Mouse (Mus musculus): Measurements from ENCODE around the gene 4930438A08Rik.

DNA sequence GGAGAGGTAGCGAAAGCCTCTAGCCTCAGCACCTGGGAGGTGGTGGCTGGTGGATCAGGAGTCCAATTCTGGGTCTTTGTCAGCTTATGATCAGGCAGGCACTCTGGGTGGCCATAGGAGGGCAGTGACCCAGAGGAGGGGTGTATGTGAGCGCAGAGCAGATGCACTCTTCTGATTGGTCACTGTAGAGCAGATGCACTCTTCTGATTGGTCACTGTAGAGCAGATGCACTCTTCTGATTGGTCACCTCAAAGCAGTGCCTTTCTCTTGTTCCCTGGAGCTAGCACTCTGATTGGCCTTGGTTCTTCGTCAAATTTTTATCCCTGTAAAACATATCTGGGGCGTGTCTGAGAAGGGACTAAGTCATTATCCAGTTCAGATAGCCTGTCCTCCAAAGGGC, 18.2 kb downstream of the 4930438A08Rik start:
- TF ChIP-seq POLR2A (IDR thresholded peaks at IDR 0.05; ENCODE audit: borderline replicate concordance, control insufficient read depth, low read depth, low read length) (no peak), CTCF (IDR thresholded peaks at IDR 0.05; ENCODE audit: control insufficient read depth, insufficient read depth, low read length) (no peak)
